Mouse (Mus musculus) cortical plate, adult 2 months (tissue): ENCODE results near the gene Itpripl2.

Experiments
- CTCF ChIP-seq: fragments of 200-500 bp; IDR thresholded peaks from 2 replicates; pipeline ENCODE4 v1.5.1; 2011; ENCODE audit warnings: mild to moderate bottlenecking, control low read depth, low read length; ENCODE audit not compliant: insufficient read depth; ENCODE audit errors: extremely low read depth
- POLR2A ChIP-seq: fragments of 200-500 bp; IDR thresholded peaks from 2 replicates; pipeline ENCODE4 v1.6.1; 2011; ENCODE audit warnings: mild to moderate bottlenecking, low read length, control low read depth; ENCODE audit not compliant: insufficient read depth; ENCODE audit errors: extremely low read depth

DNA sequence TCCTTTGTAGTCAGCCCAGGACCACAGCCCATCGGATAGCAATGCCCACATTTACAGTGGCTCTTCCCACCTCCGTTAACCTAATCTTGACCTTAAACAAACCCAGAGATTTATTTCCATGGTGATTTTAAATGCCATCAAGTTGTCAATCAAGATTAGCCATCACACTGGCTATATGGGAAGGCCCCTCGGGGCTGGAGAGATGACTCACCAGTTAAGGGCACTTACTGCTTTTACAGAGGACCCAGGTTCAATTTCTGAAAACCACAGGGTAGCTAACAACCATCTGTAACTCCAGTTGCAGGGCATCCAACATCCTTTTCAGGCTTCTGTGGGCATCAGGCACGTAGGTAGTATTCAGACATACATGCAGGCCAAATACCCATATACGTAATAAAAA is 15.3 kb downstream of the Itpripl2 start:
- TF ChIP-seq CTCF (no peak), POLR2A (no peak)
